Mouse (Mus musculus) CD4-positive naive resting alpha-beta T cell, adult 76 days (primary cell): ENCODE data around the gene G3bp1. TPM values are rescaled to one million over a fixed set of nuclear protein-coding genes. Genes with fewer than 3 reads are reported as not detected.

Source experiments
- total RNA-seq: library from RNA; stranded (reverse); gene quantifications from one replicate; pipeline ENCODE4 v1.2.4, GENCODE M21; 2023

The G3bp1 gene
- 97.1 TPM for total RNA-seq

GRCm38 (mm10) chr11:55469048-55469843 lies at the start of gene G3bp1:
Gene G3bp1 (plus strand): TSS chr11:55469685.

GRCm38 (mm10) chr11:55422978-55423377 lies 46.5 kb upstream of the G3bp1 start, which contains the start of gene Sparc:
Gene Sparc (minus strand): TSS chr11:55423183.

GRCm38 (mm10) chr11:55461019-55461645 lies 8.4 kb upstream of the G3bp1 start, which contains the start of gene Atox1:
Gene Atox1 (minus strand): TSS chr11:55461239.

Other genes starting within 250 kb of the G3bp1 start
- gene Fat2, start 133.1 kb upstream of the G3bp1 start, total RNA-seq = 0.12 TPM
- 1.1 TPM for gene Sparc, start 46.5 kb upstream of the G3bp1 start, total RNA-seq
- gene Atox1, start 8.4 kb upstream of the G3bp1 start, total RNA-seq = 60.9 TPM
- not detected for gene Glra1, start 138.5 kb downstream of the G3bp1 start, total RNA-seq